Mouse (Mus musculus) spleen, adult 2 months (tissue): ENCODE data around the gene Mms19. TPM values are rescaled to one million over a fixed set of nuclear protein-coding genes. Genes with fewer than 3 reads are reported as not detected.

Source experiments
- DNase-seq, 2 experiments: peaks; one replicate each; pipeline versions ENCODE4 v3.0.0 to v3.0.0-alpha.2; 2012 to 2021; ENCODE audit warnings: low spot score in 2 of 2, low read depth in 1 of 2
- H3K27ac ChIP-seq: fragments of 200-500 bp; 2 replicates; pipeline ENCODE4 v1.5.1; 2012; ENCODE audit warnings: low read length, inconsistent platforms; ENCODE audit not compliant: insufficient read depth
- H3K27me3 ChIP-seq: fragments of 200-500 bp; 2 replicates; pipeline ENCODE4 v1.6.1; 2012; ENCODE audit warnings: mild to moderate bottlenecking, moderate library complexity, low read length, inconsistent platforms; ENCODE audit not compliant: control insufficient read depth, insufficient read depth
- H3K36me3 ChIP-seq: fragments of 200-500 bp; 2 replicates; pipeline ENCODE4 v1.6.1; 2012; ENCODE audit warnings: mild to moderate bottlenecking, low read length, inconsistent platforms; ENCODE audit not compliant: control insufficient read depth, insufficient read depth
- H3K4me1 ChIP-seq: fragments of 200-500 bp; 2 replicates; pipeline ENCODE4 v1.6.1; 2011; ENCODE audit warnings: inconsistent platforms; ENCODE audit not compliant: control insufficient read depth, insufficient read depth, insufficient read length
- H3K4me3 ChIP-seq: fragments of 200-500 bp; 2 replicates; pipeline ENCODE4 v1.5.1; 2011; ENCODE audit warnings: mild to moderate bottlenecking, inconsistent platforms; ENCODE audit not compliant: insufficient read depth, insufficient read length; ENCODE audit errors: extremely low read depth
- CTCF ChIP-seq: fragments of 200-500 bp; IDR thresholded peaks from 2 replicates; pipeline ENCODE4 v1.5.1; 2011; ENCODE audit warnings: mild to moderate bottlenecking, inconsistent platforms; ENCODE audit not compliant: insufficient read depth, insufficient read length, insufficient replicate concordance; ENCODE audit errors: extremely low read depth
- POLR2A ChIP-seq: fragments of 200-500 bp; IDR thresholded peaks from 2 replicates; pipeline ENCODE4 v1.6.1; 2011; ENCODE audit warnings: low read depth, low read length, inconsistent platforms
- WGBS: fragments of 180-500 bp; shearing (Covaris S2); methylation state at CpG from one replicate; pipeline ENCODE4 v1.1.7; 2018; 5-methylcytosine and 5-hydroxymethylcytosine counted together
- polyA plus RNA-seq: library from polyadenylated mRNA; depleted of rRNA; stranded (reverse); fragments of >200 nt; gene quantifications from 2 replicates; pipeline ENCODE4 v1.2.3, GENCODE M21; 2012

The Mms19 gene
- polyA plus RNA-seq, 1 experiment, result 64.6 TPM

GRCm38 (mm10) chr19:41910396-41910795 is 70.6 kb downstream of the Mms19 start:
- Histone ChIP-seq H3K27me3 (no peaks in the 10 kb centered on the region), H3K4me3 (no peak overlapping the region), H3K36me3 (no peaks in the 10 kb centered on the region; the same call in 1 of the 2 replicates), H3K27ac (no peak overlapping the region), H3K4me1 (peaks cover 2% of the 10 kb centered on the region; the same call in 1 of the 2 replicates)
- TF ChIP-seq CTCF (no peak), POLR2A (no peak)
- no peak for DNase-seq
- 90% methylated on average over 2 of the region's 2 CpGs for WGBS

GRCm38 (mm10) chr19:41908736-41909135 is 72.2 kb downstream of the Mms19 start:
- no peaks in the 10 kb centered on the region for H3K36me3 ChIP-seq
- TF ChIP-seq CTCF (no peak), POLR2A (no peak)
- H3K4me1 ChIP-seq, result peaks cover 2% of the 10 kb centered on the region; the same call in 1 of the 2 replicates
- WGBS, result 97% methylated on average over 3 of the region's 3 CpGs
- no peak overlapping the region for H3K4me3 ChIP-seq
- H3K27me3 ChIP-seq, result no peaks in the 10 kb centered on the region
- no peak overlapping the region for H3K27ac ChIP-seq
- DNase-seq, result no peak

- Histone ChIP-seq H3K27ac (no peak overlapping the region), H3K36me3 (no peaks in the 10 kb centered on the region), H3K4me3 (no peak overlapping the region), H3K27me3 (no peaks in the 10 kb centered on the region), H3K4me1 (no peaks in the 10 kb centered on the region)
- DNase-seq, result no peak
- 70% methylated on average over 8 of the region's 8 CpGs for WGBS
- TF ChIP-seq POLR2A, result no peak
- TF ChIP-seq CTCF, result no peak
Measured at GRCm38 (mm10) chr19:41907079-41907760, 73.7 kb downstream of the Mms19 start.

GRCm38 (mm10) chr19:41906311-41907078 is 74.5 kb downstream of the Mms19 start:
- no peaks in the 10 kb centered on the region for H3K27me3 ChIP-seq
- DNase-seq, result no peak
- H3K27ac ChIP-seq, result no peak overlapping the region
- no peak overlapping the region for H3K4me3 ChIP-seq
- H3K36me3 ChIP-seq, result no peaks in the 10 kb centered on the region
- 64% methylated on average over 6 of the region's 6 CpGs for WGBS
- H3K4me1 ChIP-seq, result no peaks in the 10 kb centered on the region
- no peak for TF ChIP-seq CTCF
- no peak for TF ChIP-seq POLR2A

GRCm38 (mm10) chr19:41905246-41905645 is 75.7 kb downstream of the Mms19 start:
- Histone ChIP-seq H3K4me1 (peaks cover 4% of the 10 kb centered on the region; the same call in 1 of the 2 replicates), H3K36me3 (no peaks in the 10 kb centered on the region), H3K27me3 (no peaks in the 10 kb centered on the region), H3K4me3 (no peak overlapping the region), H3K27ac (no peak overlapping the region)
- WGBS, result 88% methylated on average over 2 of the region's 2 CpGs
- DNase-seq, result no peak
- TF ChIP-seq POLR2A (no peak), CTCF (no peak)

- Histone ChIP-seq H3K4me3 (no peak overlapping the region), H3K27ac (no peak overlapping the region), H3K36me3 (no peaks in the 10 kb centered on the region), H3K27me3 (no peaks in the 10 kb centered on the region), H3K4me1 (peaks cover 6% of the 10 kb centered on the region; the same call in 1 of the 2 replicates)
- WGBS, result 30% methylated on average over 10 of the region's 10 CpGs
- no peak for DNase-seq
- no peak for TF ChIP-seq POLR2A
Measured at GRCm38 (mm10) chr19:41902848-41903593, 77.9 kb downstream of the Mms19 start.

GRCm38 (mm10) chr19:41901696-41902095 is 79.3 kb downstream of the Mms19 start:
- WGBS, result 53% methylated on average over 2 of the region's 2 CpGs

More at GRCm38 (mm10) chr19:41901696-41902095, 79.3 kb downstream of the Mms19 start:
- no peak for TF ChIP-seq CTCF
- no peak for TF ChIP-seq POLR2A
- H3K4me1 ChIP-seq, result peaks cover 6% of the 10 kb centered on the region; the same call in 1 of the 2 replicates
- H3K36me3 ChIP-seq, result no peaks in the 10 kb centered on the region
- DNase-seq, result no peak
- no peaks in the 10 kb centered on the region for H3K27me3 ChIP-seq
- no peak overlapping the region for H3K27ac ChIP-seq
- no peak overlapping the region for H3K4me3 ChIP-seq
